Mouse (Mus musculus) bone marrow, adult 2 months (tissue): ENCODE data around the gene Gys1. TPM values are rescaled to one million over a fixed set of nuclear protein-coding genes. Genes with fewer than 3 reads are reported as not detected.

Experiments used
- H3K27ac ChIP-seq: fragments of 200-500 bp; 2 replicates; pipeline ENCODE4 v1.5.1; 2012; ENCODE audit warnings: low read depth, mild to moderate bottlenecking, control low read depth, inconsistent platforms, low read length; ENCODE audit not compliant: control insufficient read depth, poor library complexity, insufficient read depth
- H3K4me1 ChIP-seq: fragments of 200-500 bp; 2 replicates; pipeline ENCODE4 v1.6.1; 2011; ENCODE audit warnings: low read length; ENCODE audit not compliant: control insufficient read depth, insufficient read depth
- H3K4me3 ChIP-seq: fragments of 200-500 bp; replicated peaks from 2 replicates; pipeline ENCODE3; 2011; ENCODE audit warnings: mild to moderate bottlenecking, low read depth, low read length, control low read depth; ENCODE audit not compliant: control insufficient read depth
- CTCF ChIP-seq: fragments of 200-500 bp; IDR thresholded peaks from 2 replicates; pipeline ENCODE4 v1.5.1; 2011; ENCODE audit warnings: low read length, control low read depth; ENCODE audit not compliant: control insufficient read depth, insufficient read depth
- POLR2A ChIP-seq: fragments of 200-500 bp; IDR thresholded peaks from 2 replicates; pipeline ENCODE4 v1.6.1; 2011; ENCODE audit warnings: low read depth, mild to moderate bottlenecking, control low read depth, low read length, borderline replicate concordance; ENCODE audit not compliant: control insufficient read depth
- WGBS: fragments of 180-500 bp; shearing (Covaris S2); methylation state at CpG from one replicate; pipeline ENCODE4 v1.1.7; 2018; 5-methylcytosine and 5-hydroxymethylcytosine counted together
- polyA plus RNA-seq: library from polyadenylated mRNA; stranded (reverse); fragments of >200 nt; gene quantifications from 2 replicates; pipeline ENCODE4 v1.2.4, GENCODE M21; 2011; ENCODE audit warnings: low replicate concordance; ENCODE audit not compliant: missing spikeins, insufficient read depth, insufficient read length

Gys1 gene
- polyA plus RNA-seq, 1 experiment: 17.4 TPM

DNA sequence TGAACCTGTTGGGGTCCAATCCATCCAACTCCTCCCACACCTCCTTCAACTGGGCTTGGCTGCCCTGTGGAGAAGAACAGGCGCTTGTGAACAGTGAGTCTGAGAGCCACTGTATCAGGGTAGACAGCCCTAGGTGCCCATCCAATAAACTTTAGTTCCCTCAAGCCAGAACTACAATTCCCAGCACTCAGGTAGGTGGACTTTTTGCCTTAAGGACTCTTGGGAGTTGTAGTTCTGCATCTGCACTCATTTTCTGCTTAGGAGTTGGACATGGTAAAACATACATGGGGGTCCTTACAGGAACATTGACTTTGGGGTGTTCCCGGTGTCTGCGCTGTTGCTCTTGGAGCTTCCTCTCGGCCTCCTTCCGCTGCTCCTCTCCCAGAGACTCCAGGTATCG lies 63.8 kb downstream of the Gys1 start:
- TF ChIP-seq CTCF: no peak
- TF ChIP-seq POLR2A: no peak
- H3K4me1 ChIP-seq: no peaks in the 10 kb centered on the region
- H3K4me3 ChIP-seq: no peak overlapping the region
- WGBS: 94% methylated on average over 6 of the region's 6 CpGs
- H3K27ac ChIP-seq: no peak overlapping the region

Other genes starting within 250 kb of the Gys1 start
- not detected in 2 replicates for gene Ccdc155, start 230.0 kb upstream of the Gys1 start, polyA plus RNA-seq
- gene Dkkl1, start 222.7 kb upstream of the Gys1 start, polyA plus RNA-seq: 1.5 TPM in 1 of 2 replicates, not detected in the other
- gene Tead2, start 219.1 kb upstream of the Gys1 start, polyA plus RNA-seq: 5.0 and 10.9 TPM in 2 replicates
- gene Cd37, start 195.7 kb upstream of the Gys1 start, polyA plus RNA-seq: 214 and 405 TPM in 2 replicates
- gene Slc6a16, start 193.8 kb upstream of the Gys1 start, polyA plus RNA-seq: not detected in 2 replicates
- not detected in 2 replicates for gene Slc6a21, start 157.3 kb upstream of the Gys1 start, polyA plus RNA-seq
- gene Trpm4, start 101.1 kb upstream of the Gys1 start, polyA plus RNA-seq: 2.6 and 3.9 TPM in 2 replicates
- 1.5 and 1.7 TPM in 2 replicates for gene Hrc, start 99.6 kb upstream of the Gys1 start, polyA plus RNA-seq
- not detected in 2 replicates for gene Ppfia3, start 67.8 kb upstream of the Gys1 start, polyA plus RNA-seq
- gene Lin7b, start 64.3 kb upstream of the Gys1 start, polyA plus RNA-seq: not detected in 2 replicates
- gene Snrnp70, start 39.1 kb upstream of the Gys1 start, polyA plus RNA-seq: 753 and 781 TPM in 2 replicates
- not detected in 2 replicates for gene Kcna7, start 29.2 kb upstream of the Gys1 start, polyA plus RNA-seq
- 1.8 TPM in 1 of 2 replicates, not detected in the other for gene Ntf5, start 21.1 kb upstream of the Gys1 start, polyA plus RNA-seq
- gene Lhb, start 14.0 kb upstream of the Gys1 start, polyA plus RNA-seq: not detected in 2 replicates
- 61.4 and 66.3 TPM in 2 replicates for gene Ruvbl2, start 3.3 kb downstream of the Gys1 start, polyA plus RNA-seq
- gene Ftl1, start 25.0 kb downstream of the Gys1 start, polyA plus RNA-seq: 2,067 and 2,131 TPM in 2 replicates
- gene Bax, start 32.1 kb downstream of the Gys1 start, polyA plus RNA-seq: 71.8 and 143 TPM in 2 replicates
- gene Tulp2, start 47.0 kb downstream of the Gys1 start, polyA plus RNA-seq: 1.3 TPM in 1 of 2 replicates, not detected in the other
- not detected in 2 replicates for gene Gm45808, start 52.0 kb downstream of the Gys1 start, polyA plus RNA-seq
- gene Dhdh, start 54.0 kb downstream of the Gys1 start, polyA plus RNA-seq: 2.7 and 4.8 TPM in 2 replicates
- 69.3 and 71.9 TPM in 2 replicates for gene Nucb1, start 75.6 kb downstream of the Gys1 start, polyA plus RNA-seq
- gene Ppp1r15a, start 91.4 kb downstream of the Gys1 start, polyA plus RNA-seq: 356 and 801 TPM in 2 replicates
- 2.1 and 8.9 TPM in 2 replicates for gene Plekha4, start 91.5 kb downstream of the Gys1 start, polyA plus RNA-seq
- 5.7 TPM in 1 of 2 replicates, not detected in the other for gene Hsd17b14, start 120.0 kb downstream of the Gys1 start, polyA plus RNA-seq
- gene Bcat2, start 135.3 kb downstream of the Gys1 start, polyA plus RNA-seq: 35.7 and 58.4 TPM in 2 replicates
- gene Fgf21, start 180.6 kb downstream of the Gys1 start, polyA plus RNA-seq: not detected in 2 replicates
- gene Fut1, start 182.4 kb downstream of the Gys1 start, polyA plus RNA-seq: not detected in 2 replicates
- gene Izumo1, start 187.0 kb downstream of the Gys1 start, polyA plus RNA-seq: 1.1 TPM in 1 of 2 replicates, not detected in the other
- gene Rasip1, start 192.6 kb downstream of the Gys1 start, polyA plus RNA-seq: 5.9 and 6.0 TPM in 2 replicates
- gene Mamstr, start 205.1 kb downstream of the Gys1 start, polyA plus RNA-seq: 1.00 TPM in 1 of 2 replicates, not detected in the other
- gene Fut2, start 231.6 kb downstream of the Gys1 start, polyA plus RNA-seq: not detected in 2 replicates
- gene Ntn5, start 249.2 kb downstream of the Gys1 start, polyA plus RNA-seq: not detected in 2 replicates